Mouse (Mus musculus): Measurements from ENCODE around the gene Spi1.

Gene Spi1

GRCm38 (mm10) chr2:91068162-91068871, 13.9 kb upstream of the Spi1 start:
- DNase-seq (ENCODE audit: low spot score) = no peak

- no peak for DNase-seq (ENCODE audit: low spot score)
Measured at GRCm38 (mm10) chr2:91068872-91069165, 13.4 kb upstream of the Spi1 start.

GRCm38 (mm10) chr2:91069306-91070000, 12.7 kb upstream of the Spi1 start:
- DNase-seq (ENCODE audit: low spot score) = peak; percentile 54

GRCm38 (mm10) chr2:91070076-91070800, 12.0 kb upstream of the Spi1 start, which contains the start of gene Slc39a13:
Slc39a13 (minus strand) TSS chr2:91070417.
- peak; percentile 96 for DNase-seq (ENCODE audit: low spot score)

GRCm38 (mm10) chr2:91071059-91071458, 11.1 kb upstream of the Spi1 start:
- no peak for DNase-seq (ENCODE audit: low spot score)

GRCm38 (mm10) chr2:91072092-91072491, 10.1 kb upstream of the Spi1 start:
- no peak for DNase-seq (ENCODE audit: low spot score)

- no peak for DNase-seq (ENCODE audit: low spot score)
Measured at GRCm38 (mm10) chr2:91077957-91078313, 4.3 kb upstream of the Spi1 start.

- DNase-seq (ENCODE audit: low spot score) = peak; percentile 60
Measured at GRCm38 (mm10) chr2:91078314-91079025, 3.7 kb upstream of the Spi1 start.

GRCm38 (mm10) chr2:91079026-91079384, 3.2 kb upstream of the Spi1 start:
- DNase-seq (ENCODE audit: low spot score) = no peak

- DNase-seq (ENCODE audit: low spot score) = no peak
Measured at GRCm38 (mm10) chr2:91080784-91081513, 1.2 kb upstream of the Spi1 start.

GRCm38 (mm10) chr2:91082844-91083243, 654 bp downstream of the Spi1 start:
- no peak for DNase-seq (ENCODE audit: low spot score)

- no peak for DNase-seq (ENCODE audit: low spot score)
Measured at GRCm38 (mm10) chr2:91083366-91083940, 1.3 kb downstream of the Spi1 start.

- no peak for DNase-seq (ENCODE audit: low spot score)
Measured at GRCm38 (mm10) chr2:91084179-91084820, 2.1 kb downstream of the Spi1 start.

GRCm38 (mm10) chr2:91085494-91086391, 3.6 kb downstream of the Spi1 start:
- DNase-seq (ENCODE audit: low spot score) = no peak

GRCm38 (mm10) chr2:91086392-91087237, 4.4 kb downstream of the Spi1 start:
- no peak for DNase-seq (ENCODE audit: low spot score)

- no peak for DNase-seq (ENCODE audit: low spot score)
Measured at GRCm38 (mm10) chr2:91087453-91087852, 5.3 kb downstream of the Spi1 start.

GRCm38 (mm10) chr2:91088987-91089386, 6.8 kb downstream of the Spi1 start:
- DNase-seq (ENCODE audit: low spot score) = no peak

GRCm38 (mm10) chr2:91090208-91090607, 8.0 kb downstream of the Spi1 start:
- DNase-seq (ENCODE audit: low spot score) = no peak

- no peak for DNase-seq (ENCODE audit: low spot score)
Measured at GRCm38 (mm10) chr2:91090827-91091226, 8.6 kb downstream of the Spi1 start.
